Mouse (Mus musculus): ENCODE measurements around the gene Lhx5. TPM values are rescaled to one million over a fixed set of nuclear protein-coding genes. Genes with fewer than 3 reads are reported as not detected.
A peak's percentile ranks its signal among the peaks of the same experiment; 100 is the strongest.

Lhx5 gene
- polyA plus RNA-seq, 1 experiment from 2014 or later = not detected

GRCm38 (mm10) chr5:120440733-120441132 is 9.2 kb downstream of the Lhx5 start:
- H3K27ac ChIP-seq (replicated peaks) = no peak overlapping the region
- ATAC-seq (ENCODE audit: extremely low read depth, insufficient number of reproducible peaks, low FRiP score, low TSS enrichment) = no peak
- H3K9ac ChIP-seq = no peak overlapping the region
- H3K4me2 ChIP-seq = peak overlapping the region; percentile 71
- 6% methylated on average over 14 of the region's 14 CpGs for WGBS
- peak overlapping the region; percentile 48 for H3K4me3 ChIP-seq
- no peaks in the 10 kb centered on the region for H3K9me3 ChIP-seq
- H3K27me3 ChIP-seq (replicated peaks) = peaks cover 96% of the 10 kb centered on the region
- no peaks in the 10 kb centered on the region for H3K36me3 ChIP-seq
- H3K4me1 ChIP-seq = peaks cover 27% of the 10 kb centered on the region

GRCm38 (mm10) chr5:120447305-120447704 is 15.8 kb downstream of the Lhx5 start:
- no peaks in the 10 kb centered on the region for H3K9me3 ChIP-seq
- ATAC-seq (ENCODE audit: extremely low read depth, insufficient number of reproducible peaks, low FRiP score, low TSS enrichment) = no peak
- no peak overlapping the region for H3K4me3 ChIP-seq
- H3K4me2 ChIP-seq = no peak overlapping the region
- H3K9ac ChIP-seq = no peak overlapping the region
- peaks cover 82% of the 10 kb centered on the region for H3K27me3 ChIP-seq (replicated peaks)
- 34% methylated on average over 13 of the region's 13 CpGs for WGBS
- H3K4me1 ChIP-seq = no peaks in the 10 kb centered on the region
- H3K36me3 ChIP-seq = no peaks in the 10 kb centered on the region
- no peak overlapping the region for H3K27ac ChIP-seq (replicated peaks)

DNA sequence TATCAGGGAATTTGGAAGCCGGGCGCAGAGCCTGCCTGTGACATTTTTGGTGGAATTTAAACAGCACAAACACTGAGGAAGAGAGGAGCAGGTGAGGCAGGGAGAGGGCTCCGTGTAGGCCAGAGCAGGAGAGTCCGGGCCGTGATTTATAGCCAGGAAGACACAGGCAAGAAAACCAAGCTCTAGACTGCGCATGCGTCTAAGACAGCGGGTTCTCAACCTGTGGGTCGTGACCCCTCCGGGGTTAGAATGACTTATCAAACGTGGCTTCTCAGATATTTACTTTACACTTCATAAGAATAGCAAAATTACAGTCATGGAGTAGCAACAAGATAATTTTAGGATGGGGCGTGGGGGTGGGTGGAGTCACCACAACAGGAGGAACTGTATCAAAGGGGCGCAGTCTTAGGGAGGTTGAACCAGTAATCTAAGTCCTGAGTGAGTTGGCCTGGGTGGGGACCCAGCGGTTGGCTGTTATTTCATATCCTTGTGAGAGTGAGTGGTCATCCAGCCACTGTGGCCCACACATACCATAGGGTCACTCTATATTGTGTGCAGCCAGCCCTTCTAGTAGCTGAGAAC is 23.3 kb downstream of the Lhx5 start:
- 62% methylated on average over 14 of the region's 14 CpGs for WGBS

GRCm38 (mm10) chr5:120456253-120456652 is 24.8 kb downstream of the Lhx5 start:
- Histone ChIP-seq H3K27ac (replicated peaks) (no peak overlapping the region), H3K36me3 (no peaks in the 10 kb centered on the region), H3K9me3 (no peaks in the 10 kb centered on the region), H3K4me1 (no peaks in the 10 kb centered on the region), H3K4me2 (no peak overlapping the region), H3K27me3 (replicated peaks) (peaks cover 68% of the 10 kb centered on the region), H3K4me3 (no peak overlapping the region), H3K9ac (no peak overlapping the region)
- no peak for ATAC-seq (ENCODE audit: extremely low read depth, insufficient number of reproducible peaks, low FRiP score, low TSS enrichment)
- WGBS = 0% methylated on average over 1 of the region's 1 CpGs

More for the DNA sequence above, 23.3 kb downstream of the Lhx5 start:
- Histone ChIP-seq H3K27me3 (replicated peaks) (peaks cover 66% of the 10 kb centered on the region), H3K4me1 (no peaks in the 10 kb centered on the region), H3K9ac (no peak overlapping the region), H3K4me2 (no peak overlapping the region), H3K4me3 (no peak overlapping the region), H3K9me3 (no peaks in the 10 kb centered on the region), H3K36me3 (no peaks in the 10 kb centered on the region), H3K27ac (replicated peaks) (no peak overlapping the region)
- ATAC-seq (ENCODE audit: extremely low read depth, insufficient number of reproducible peaks, low FRiP score, low TSS enrichment) = no peak

GRCm38 (mm10) chr5:120456841-120457554 is 25.5 kb downstream of the Lhx5 start:
- Histone ChIP-seq H3K4me1 (no peaks in the 10 kb centered on the region), H3K4me2 (no peak overlapping the region), H3K9ac (no peak overlapping the region), H3K27me3 (replicated peaks) (peaks cover 71% of the 10 kb centered on the region), H3K9me3 (no peaks in the 10 kb centered on the region), H3K4me3 (no peak overlapping the region), H3K27ac (replicated peaks) (no peak overlapping the region), H3K36me3 (no peaks in the 10 kb centered on the region)
- no peak for ATAC-seq (ENCODE audit: extremely low read depth, insufficient number of reproducible peaks, low FRiP score, low TSS enrichment)
- WGBS = 42% methylated on average over 7 of the region's 7 CpGs

- Histone ChIP-seq H3K9ac (no peak overlapping the region), H3K9me3 (no peaks in the 10 kb centered on the region), H3K27ac (replicated peaks) (no peak overlapping the region), H3K36me3 (no peaks in the 10 kb centered on the region), H3K4me2 (no peak overlapping the region), H3K4me1 (no peaks in the 10 kb centered on the region), H3K4me3 (no peak overlapping the region), H3K27me3 (replicated peaks) (peaks cover 74% of the 10 kb centered on the region)
- WGBS = 5% methylated on average over 9 of the region's 9 CpGs
- ATAC-seq (ENCODE audit: extremely low read depth, insufficient number of reproducible peaks, low FRiP score, low TSS enrichment) = no peak
These were observed 26.1 kb downstream of the Lhx5 start for GRCm38 (mm10) chr5:120457628-120458027.

DNA sequence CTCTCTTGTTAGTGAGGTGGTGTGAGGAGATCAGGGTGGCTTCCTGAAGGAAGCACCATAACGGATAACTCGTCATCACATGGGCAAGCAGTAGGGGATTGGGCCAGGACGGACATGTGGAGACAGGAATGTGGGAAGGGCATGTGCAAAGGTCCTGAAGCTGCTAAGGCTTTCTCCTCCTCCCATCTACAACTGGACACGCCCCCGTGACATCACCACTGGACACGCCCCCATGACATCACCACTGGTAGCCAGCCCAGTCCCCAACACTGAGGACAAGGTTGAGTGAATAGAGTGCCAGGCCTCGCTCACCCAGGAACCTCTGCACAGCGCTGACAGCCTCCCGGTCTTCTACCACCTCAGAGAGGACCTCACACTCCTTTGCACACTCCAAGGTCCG is 27.6 kb downstream of the Lhx5 start:
- ATAC-seq (ENCODE audit: extremely low read depth, insufficient number of reproducible peaks, low FRiP score, low TSS enrichment) = no peak
- Histone ChIP-seq H3K4me3 (no peak overlapping the region), H3K27me3 (replicated peaks) (peaks cover 77% of the 10 kb centered on the region)

DNA sequence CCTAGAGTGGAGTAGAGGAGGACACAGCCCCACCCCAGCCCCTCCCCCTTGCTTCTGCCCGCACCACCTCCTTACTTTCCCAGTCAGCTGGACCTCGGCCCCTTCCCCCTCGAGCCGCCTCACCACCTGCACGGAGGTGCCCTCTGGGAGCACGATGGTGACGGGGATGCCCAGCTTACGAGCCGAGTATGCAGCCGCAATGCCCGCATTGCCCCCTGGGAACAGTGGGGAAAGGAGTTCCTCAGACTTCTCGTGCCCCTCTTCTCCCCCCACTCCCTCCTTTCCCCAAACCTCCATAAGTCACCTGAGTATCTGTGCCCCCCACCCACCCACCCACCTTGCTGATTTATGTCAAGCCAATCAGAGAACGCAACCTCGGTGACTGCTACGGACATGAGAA is 30.4 kb downstream of the Lhx5 start:
- H3K9ac ChIP-seq = no peak overlapping the region
- H3K27me3 ChIP-seq (replicated peaks) = peaks cover 54% of the 10 kb centered on the region
- H3K27ac ChIP-seq (replicated peaks) = no peak overlapping the region
- H3K4me3 ChIP-seq = no peak overlapping the region
- 71% methylated on average over 15 of the region's 15 CpGs for WGBS
- H3K4me1 ChIP-seq = peaks cover 14% of the 10 kb centered on the region
- H3K36me3 ChIP-seq = no peaks in the 10 kb centered on the region
- ATAC-seq (ENCODE audit: extremely low read depth, insufficient number of reproducible peaks, low FRiP score, low TSS enrichment) = no peak
- H3K4me2 ChIP-seq = no peak overlapping the region
- no peaks in the 10 kb centered on the region for H3K9me3 ChIP-seq

More for the DNA sequence above, 27.6 kb downstream of the Lhx5 start:
- H3K27ac ChIP-seq (replicated peaks) = no peak overlapping the region
- H3K9ac ChIP-seq = no peak overlapping the region
- no peaks in the 10 kb centered on the region for H3K36me3 ChIP-seq
- H3K9me3 ChIP-seq = no peaks in the 10 kb centered on the region
- 63% methylated on average over 9 of the region's 10 CpGs for WGBS
- no peak overlapping the region for H3K4me2 ChIP-seq
- no peaks in the 10 kb centered on the region for H3K4me1 ChIP-seq

- WGBS = 70% methylated on average over 4 of the region's 4 CpGs
- Histone ChIP-seq H3K4me2 (no peak overlapping the region), H3K27me3 (replicated peaks) (peaks cover 45% of the 10 kb centered on the region), H3K4me1 (peaks cover 16% of the 10 kb centered on the region), H3K9me3 (no peaks in the 10 kb centered on the region), H3K4me3 (no peak overlapping the region), H3K9ac (no peak overlapping the region), H3K27ac (replicated peaks) (no peak overlapping the region), H3K36me3 (no peaks in the 10 kb centered on the region)
- ATAC-seq (ENCODE audit: extremely low read depth, insufficient number of reproducible peaks, low FRiP score, low TSS enrichment) = no peak
These were observed 32.8 kb downstream of the Lhx5 start for GRCm38 (mm10) chr5:120464321-120464720.

DNA sequence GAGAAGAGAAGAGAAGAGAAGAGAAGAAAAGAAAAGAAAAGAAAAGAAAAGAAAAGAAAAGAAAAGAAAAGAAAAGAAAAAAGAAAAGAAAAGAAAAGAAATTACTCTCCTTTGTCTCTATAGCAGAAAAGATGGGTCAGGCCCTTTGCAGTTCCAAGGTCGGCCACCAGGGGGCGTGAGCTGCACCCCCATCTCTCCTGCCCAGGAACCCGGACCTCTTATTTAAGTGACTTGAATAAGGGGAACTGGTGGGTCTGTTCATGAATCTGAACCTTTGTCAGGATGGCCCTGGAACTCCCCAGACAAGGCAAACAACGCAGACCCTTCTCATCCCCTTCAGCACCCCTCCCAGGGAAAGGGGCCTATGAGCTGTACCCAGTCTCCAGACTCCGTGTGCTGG is 33.6 kb downstream of the Lhx5 start:
- Histone ChIP-seq H3K36me3 (no peaks in the 10 kb centered on the region), H3K27ac (replicated peaks) (no peak overlapping the region), H3K27me3 (replicated peaks) (peaks cover 39% of the 10 kb centered on the region), H3K9me3 (no peaks in the 10 kb centered on the region), H3K9ac (no peak overlapping the region), H3K4me1 (peaks cover 16% of the 10 kb centered on the region), H3K4me2 (no peak overlapping the region), H3K4me3 (no peak overlapping the region)
- ATAC-seq (ENCODE audit: extremely low read depth, insufficient number of reproducible peaks, low FRiP score, low TSS enrichment) = no peak
- 44% methylated on average over 5 of the region's 5 CpGs for WGBS

- H3K27ac ChIP-seq (replicated peaks) = peak overlapping the region; percentile 48; the same call in 1 of the 2 replicates
- H3K9me3 ChIP-seq = no peaks in the 10 kb centered on the region
- peak; percentile 43; the same call in 1 of the 2 replicates for ATAC-seq (ENCODE audit: extremely low read depth, insufficient number of reproducible peaks, low FRiP score, low TSS enrichment)
- H3K27me3 ChIP-seq (replicated peaks) = peaks cover 34% of the 10 kb centered on the region
- H3K36me3 ChIP-seq = no peaks in the 10 kb centered on the region
- no peak overlapping the region for H3K4me3 ChIP-seq
- peaks cover 16% of the 10 kb centered on the region for H3K4me1 ChIP-seq
- no peak overlapping the region for H3K9ac ChIP-seq
- no peak overlapping the region for H3K4me2 ChIP-seq
- WGBS = 36% methylated on average over 6 of the region's 6 CpGs
These were observed 34.4 kb downstream of the Lhx5 start for GRCm38 (mm10) chr5:120465860-120466259.

GRCm38 (mm10) chr5:120467026-120467425 is 35.5 kb downstream of the Lhx5 start:
- H3K9me3 ChIP-seq = no peaks in the 10 kb centered on the region
- peak overlapping the region; percentile 75 for H3K9ac ChIP-seq
- H3K27ac ChIP-seq (replicated peaks) = peak overlapping the region; percentile 57
- ATAC-seq (ENCODE audit: extremely low read depth, insufficient number of reproducible peaks, low FRiP score, low TSS enrichment) = no peak
- peaks cover 25% of the 10 kb centered on the region for H3K27me3 ChIP-seq (replicated peaks)
- peaks cover 16% of the 10 kb centered on the region for H3K4me1 ChIP-seq
- 6% methylated on average over 4 of the region's 4 CpGs for WGBS
- peak overlapping the region; percentile 64 for H3K4me2 ChIP-seq
- no peaks in the 10 kb centered on the region for H3K36me3 ChIP-seq
- H3K4me3 ChIP-seq = peak overlapping the region; percentile 53
